Mouse (Mus musculus) c-Kit-positive CD71-positive TER-119-negative erythroid progenitor cells, embryonic 14.5 days (primary cell): ENCODE results near the gene 4930548H24Rik.
"Not testable (repeated sequence)": the region's sequence is repeated elsewhere in the genome, so short reads cannot be mapped to it uniquely, and the experiment has no call there.

Source experiments
- DNase-seq: peaks from one replicate; pipeline ENCODE4 v3.0.0-alpha.2; 2013; ENCODE audit warnings: low read depth

Gene 4930548H24Rik

GRCm38 (mm10) chr5:31485440-31485839 is at the start of gene 4930548H24Rik:
Gene 4930548H24Rik, plus strand, starts transcription at chr5:31485740.
- DNase-seq: no peak

- no peak for DNase-seq
Observed at GRCm38 (mm10) chr5:31451336-31451735, 34.2 kb upstream of the 4930548H24Rik start.

- DNase-seq: peak; percentile 91
Observed at GRCm38 (mm10) chr5:31451878-31452561, 33.5 kb upstream of the 4930548H24Rik start, which contains the start of gene Zfp512. Gene Zfp512, plus strand, starts transcription at chr5:31452431.

GRCm38 (mm10) chr5:31452562-31452878 is 33.0 kb upstream of the 4930548H24Rik start:
- no peak for DNase-seq

DNA sequence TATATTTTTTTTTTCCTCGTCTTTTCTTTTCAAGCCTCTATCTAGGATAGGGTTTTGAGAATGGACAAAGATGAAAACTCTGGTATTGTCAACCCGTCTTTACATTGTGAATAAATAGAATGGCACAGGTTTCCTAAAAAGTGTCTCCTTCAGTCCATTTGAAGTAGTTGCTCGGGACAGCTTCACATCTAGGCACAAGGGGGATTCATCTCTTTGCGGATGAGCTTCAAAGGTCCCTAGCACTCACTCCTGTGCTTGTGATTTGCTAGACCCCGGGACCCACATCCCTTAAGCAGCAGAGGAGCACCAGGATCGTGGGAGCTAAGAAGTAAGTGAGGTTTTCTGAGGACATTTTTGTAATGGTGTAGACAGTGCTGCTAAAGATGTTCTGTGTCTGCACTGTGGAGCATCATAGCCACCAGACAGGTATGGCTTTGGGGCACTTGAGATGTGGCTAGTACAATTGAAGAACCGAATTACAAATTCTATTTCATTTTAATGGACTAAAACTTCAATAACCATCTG is 32.6 kb upstream of the 4930548H24Rik start:
- no peak for DNase-seq

DNA sequence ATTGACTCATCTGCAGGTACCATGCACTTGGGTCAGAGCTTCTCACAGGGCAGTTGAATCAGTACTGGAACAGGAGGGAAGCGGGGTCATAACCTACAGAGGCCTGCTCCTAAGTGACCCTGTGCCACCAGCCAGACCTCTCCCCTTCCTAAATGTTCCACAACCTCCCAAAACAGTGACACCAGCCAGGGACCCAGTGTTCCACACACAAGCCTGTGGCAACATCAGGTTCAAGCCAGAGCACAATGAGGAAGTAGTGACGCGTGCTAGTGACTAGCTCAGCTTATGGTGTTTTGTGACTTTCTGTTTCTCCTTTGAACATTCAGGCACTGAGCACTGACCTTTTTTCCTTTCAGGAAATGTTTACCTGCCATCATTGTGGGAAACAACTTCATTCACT is 17.7 kb upstream of the 4930548H24Rik start:
- DNase-seq: no peak

GRCm38 (mm10) chr5:31469711-31470110 is 15.8 kb upstream of the 4930548H24Rik start:
- no peak for DNase-seq

DNA sequence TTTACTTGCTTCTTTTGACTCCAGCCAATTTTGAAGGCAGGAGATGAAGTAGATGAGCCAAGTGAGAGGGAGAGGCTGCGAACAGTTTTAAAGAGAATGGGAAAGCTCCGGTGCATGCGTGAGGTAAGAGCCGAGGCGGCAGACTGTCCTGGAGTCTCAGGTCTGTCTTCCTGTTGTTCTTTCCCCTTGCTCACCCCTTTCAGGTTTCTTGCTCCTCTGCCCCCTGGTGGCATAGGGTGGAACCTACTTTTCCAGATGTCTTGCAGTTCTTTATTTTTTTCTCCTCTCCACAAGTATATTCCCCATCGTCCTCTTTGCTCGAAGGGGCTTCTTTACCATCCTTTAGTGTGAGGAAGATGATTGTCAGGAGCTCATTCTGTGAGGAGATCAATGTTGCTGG is 15.2 kb upstream of the 4930548H24Rik start:
- no peak for DNase-seq

- no peak for DNase-seq
Observed at GRCm38 (mm10) chr5:31480536-31480935, 5.0 kb upstream of the 4930548H24Rik start.

DNA sequence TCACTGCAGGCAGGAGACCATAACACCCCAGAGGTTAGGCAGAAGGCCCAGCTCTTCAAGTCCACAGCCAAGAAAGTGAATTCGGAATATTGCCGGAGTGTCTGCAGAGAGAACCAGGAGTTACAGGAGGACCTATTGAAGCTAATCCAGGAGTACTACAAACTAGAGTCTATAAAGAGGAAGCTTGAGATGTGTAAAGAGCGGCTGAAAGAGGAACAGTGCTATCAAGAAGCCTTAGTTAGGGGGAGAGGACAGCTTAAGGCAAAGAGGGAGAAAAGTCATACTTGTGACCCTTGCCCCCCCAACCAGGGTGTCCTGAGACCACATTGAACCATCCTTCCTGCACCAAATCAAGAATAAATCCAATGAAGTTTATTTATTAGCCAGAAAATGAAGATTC is 2.3 kb downstream of the 4930548H24Rik start:
- DNase-seq: no peak

GRCm38 (mm10) chr5:31489116-31489769 is 3.7 kb downstream of the 4930548H24Rik start:
- DNase-seq: no peak

DNA sequence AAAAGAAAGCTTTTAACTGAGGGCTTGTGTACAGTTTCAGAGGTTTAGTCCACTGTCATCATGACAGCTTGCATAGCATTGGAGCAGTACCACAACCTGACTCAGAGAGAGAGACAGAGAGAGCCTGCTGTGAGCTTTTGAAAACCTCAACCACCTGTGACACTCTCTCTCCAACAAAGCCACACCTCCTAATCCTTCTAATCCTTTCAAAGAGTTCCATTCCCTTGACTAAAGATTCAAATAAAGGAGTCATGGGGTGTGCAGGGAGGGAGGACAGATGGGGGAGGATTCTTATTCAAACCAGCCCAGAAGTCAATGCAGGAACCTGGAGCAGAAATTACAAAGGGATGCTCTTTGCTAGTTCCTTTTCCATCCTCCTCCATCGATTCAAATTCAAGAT is 6.5 kb downstream of the 4930548H24Rik start:
- no peak for DNase-seq

DNA sequence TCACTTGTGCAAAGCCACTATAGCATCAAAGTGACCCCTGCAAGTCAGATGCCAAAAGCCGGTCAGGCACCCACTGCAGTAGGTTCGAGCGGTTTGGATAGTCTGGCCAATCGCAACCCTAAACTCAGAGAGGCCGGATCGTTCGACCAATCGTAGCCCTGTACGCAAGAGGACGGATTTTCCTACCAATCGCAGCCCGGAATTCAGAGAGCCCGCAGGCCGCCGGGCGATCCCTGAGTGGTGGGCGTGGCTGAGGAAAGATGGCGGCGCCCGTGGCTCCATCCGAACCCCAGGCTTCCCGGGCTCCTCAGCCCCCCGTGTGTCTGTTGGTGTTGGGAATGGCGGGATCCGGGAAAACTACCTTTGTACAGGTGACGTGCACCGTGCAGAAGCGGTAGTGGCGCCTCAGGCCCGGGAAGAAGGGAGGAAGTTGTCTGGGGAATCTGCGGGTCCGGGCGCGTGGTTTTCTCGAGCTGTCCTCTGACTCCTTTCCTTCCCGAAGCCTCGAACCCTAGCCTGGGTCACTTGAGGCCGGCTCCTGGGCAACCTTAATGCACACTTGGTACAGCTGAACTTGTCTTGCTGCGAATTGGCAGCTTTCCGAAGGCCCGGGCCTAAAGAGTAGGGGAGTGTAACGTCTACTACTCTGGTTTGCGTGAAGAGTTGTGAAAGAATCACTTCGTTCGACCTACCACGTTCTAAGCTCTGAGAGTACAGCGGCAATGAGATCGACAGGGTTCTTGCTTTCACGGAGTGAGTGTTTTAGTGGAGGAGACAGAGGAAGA is 9.2 kb downstream of the 4930548H24Rik start, which contains the start of gene Gpn1:
TSS of gene Gpn1 (plus strand) at position 229 of the 785 bp plus-strand sequence.
- peak; percentile 91 for DNase-seq

GRCm38 (mm10) chr5:31504843-31505242 is 19.3 kb downstream of the 4930548H24Rik start:
- DNase-seq: no peak

DNA sequence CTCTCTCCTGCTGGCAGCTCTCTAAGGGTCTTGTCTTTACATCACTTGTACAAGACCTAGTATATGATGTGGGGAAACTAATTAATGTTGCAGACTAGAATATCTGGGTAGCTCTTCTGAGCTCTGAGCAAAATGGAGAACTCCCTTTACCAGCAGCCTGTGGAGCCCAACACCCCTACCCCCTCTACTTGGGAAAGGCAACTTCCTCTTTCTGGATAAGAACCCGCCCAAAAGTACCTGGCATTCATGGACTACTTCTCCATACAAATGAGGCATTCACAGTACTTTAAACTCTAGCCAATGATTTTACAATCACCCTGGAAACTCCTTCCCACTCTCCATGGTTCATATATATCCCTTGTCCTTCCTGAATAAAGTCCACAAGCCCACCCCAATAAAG is 26.9 kb downstream of the 4930548H24Rik start:
- no peak for DNase-seq

DNA sequence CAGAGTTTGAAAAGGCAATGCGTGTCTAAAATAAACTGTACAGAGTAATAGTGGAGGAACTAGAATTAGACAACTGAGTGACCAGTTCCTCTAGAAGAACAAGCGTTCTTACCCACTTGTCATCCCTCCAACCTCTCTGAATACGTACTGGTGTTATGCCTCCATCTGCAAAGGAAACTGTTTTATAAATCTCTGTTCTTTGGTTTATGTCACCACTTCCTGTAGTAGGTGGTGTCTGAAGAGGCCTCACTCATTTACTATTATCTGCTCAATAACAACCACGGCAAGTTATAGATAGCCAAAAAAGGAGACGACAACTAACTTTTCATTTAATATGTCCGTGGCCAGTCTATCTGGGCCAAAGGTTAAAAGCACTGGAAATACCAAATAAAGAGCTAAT is 35.0 kb downstream of the 4930548H24Rik start:
- DNase-seq: no peak

DNA sequence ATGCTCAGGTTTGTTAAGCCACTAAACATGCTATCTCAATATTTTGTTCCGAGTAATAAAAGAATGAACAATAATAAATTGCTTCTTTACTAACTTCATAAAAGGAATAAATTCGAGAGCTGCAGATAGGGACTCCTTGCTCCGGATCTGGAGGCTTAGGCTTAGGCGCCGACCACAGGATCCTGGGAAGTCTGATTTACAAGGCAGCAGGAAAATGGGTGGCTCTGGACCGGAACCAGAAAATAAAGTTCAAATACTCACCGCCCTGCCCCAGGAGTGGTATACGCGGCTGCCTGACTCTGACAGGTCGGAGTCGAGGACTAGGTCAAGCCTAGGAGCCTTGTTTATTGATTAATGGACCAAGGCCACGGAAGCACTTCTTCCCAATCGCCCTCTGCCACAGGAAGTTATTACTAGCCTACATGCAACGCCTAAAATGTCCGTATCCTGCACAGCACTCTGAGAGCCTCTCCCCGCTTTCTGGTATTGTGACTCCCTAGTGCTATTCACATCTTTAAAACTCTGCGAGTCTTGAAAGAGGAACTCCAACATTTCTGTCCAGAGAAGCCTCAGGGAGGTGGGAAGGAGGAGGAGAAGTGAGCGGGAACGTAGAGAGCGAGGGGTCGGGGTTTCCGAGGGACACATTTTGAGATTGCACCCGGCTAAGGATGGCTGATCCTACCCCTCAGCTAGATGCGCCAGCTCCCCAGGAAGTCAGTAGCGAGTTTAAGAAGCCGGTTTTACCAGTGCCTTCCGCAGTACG is 41.0 kb downstream of the 4930548H24Rik start, which contains the start of gene Slc4a1ap:
TSS of gene Slc4a1ap (plus strand) at position 642 of the 763 bp plus-strand sequence.
- peak; percentile 73 for DNase-seq

- no peak for DNase-seq
Observed at GRCm38 (mm10) chr5:31527117-31527680, 41.7 kb downstream of the 4930548H24Rik start.

DNA sequence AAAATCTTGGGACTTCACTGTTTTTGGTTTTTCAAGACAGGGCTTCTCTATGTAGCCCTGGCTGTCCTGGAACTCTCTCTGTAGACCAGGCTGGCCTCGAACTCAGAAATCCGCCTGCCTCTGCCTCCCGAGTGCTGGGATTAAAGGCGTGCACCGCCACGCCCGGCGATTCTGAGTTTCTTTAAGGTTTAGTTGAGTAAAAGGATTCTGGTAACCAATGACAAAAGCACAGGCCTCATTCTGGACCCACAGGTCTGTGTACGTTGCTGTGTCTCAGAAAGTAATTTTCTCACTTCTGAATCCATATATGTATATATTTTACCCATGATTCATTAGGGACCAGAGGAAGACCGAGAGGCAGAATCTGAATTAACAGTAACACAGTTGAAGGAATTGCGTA is 42.2 kb downstream of the 4930548H24Rik start, which contains the start of gene Supt7l:
TSS of gene Supt7l (minus strand) at position 101 of the 400 bp plus-strand sequence.
- DNase-seq: not testable (repeated sequence)

DNA sequence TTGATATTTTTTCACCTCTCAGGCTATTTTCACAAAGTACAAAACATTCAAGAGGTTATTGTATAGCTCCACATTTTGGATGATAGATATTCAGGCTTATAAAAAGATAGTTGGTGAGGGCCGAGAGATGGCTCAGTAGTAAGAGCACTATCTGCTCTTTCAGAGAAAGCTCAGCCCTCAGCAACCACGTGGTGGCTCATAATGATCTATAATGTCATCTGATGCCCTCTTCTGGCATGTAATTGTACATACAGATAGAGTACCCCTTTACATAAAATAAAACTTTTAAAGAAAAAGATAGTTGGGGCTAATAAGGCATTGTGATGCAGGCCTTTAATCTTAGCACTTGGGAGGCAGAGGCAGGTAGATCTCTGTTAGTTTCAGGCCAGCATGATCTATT is 43.0 kb downstream of the 4930548H24Rik start:
- DNase-seq: peak; percentile 36

DNA sequence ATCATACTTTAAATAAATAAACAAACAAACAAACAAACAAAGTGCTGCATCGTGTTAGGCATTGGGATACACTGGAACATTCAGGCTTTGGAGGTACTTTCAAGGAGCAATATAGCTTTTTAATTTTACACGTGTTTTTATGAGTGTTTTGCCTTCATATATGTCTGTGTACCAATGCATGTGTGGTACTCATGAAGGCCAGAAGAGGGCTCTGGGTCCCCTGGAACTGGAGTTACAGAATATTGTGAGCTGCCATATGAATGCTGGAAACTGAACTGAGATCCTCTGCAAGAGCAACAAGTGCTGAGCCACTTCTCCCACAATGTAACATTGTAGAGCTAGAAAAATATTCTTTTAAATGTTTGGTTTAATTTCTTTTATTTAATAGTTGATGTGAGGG is 49.7 kb downstream of the 4930548H24Rik start:
- no peak for DNase-seq
